Mouse (Mus musculus) neural tube, embryonic 11.5 days (tissue): ENCODE measurements at regions not wholly inside any gene's neighbourhood (a gene's known extent, or its start where the extent isn't known, plus 50 kb on each side); places are given as distances from the start of the nearest gene placed in this dataset.

Source experiments
- ATAC-seq: fragments of 200-750 bp; cut with Nextera tagmentation; 2 replicates; pipeline ENCODE4 v1.8.0; 2017; ENCODE audit warnings: moderate number of reproducible peaks, mild to moderate bottlenecking, moderate TSS enrichment, moderate library complexity; ENCODE audit not compliant: insufficient read depth, low FRiP score, low TSS enrichment
- DNase-seq: peaks from one replicate; pipeline ENCODE4 v3.0.0-alpha.2; 2015; ENCODE audit warnings: low spot score
- H3K27ac ChIP-seq: fragments of 300-500 bp; sonication (generic); 2 replicates; pipeline ENCODE4 v1.5.1; 2014; ENCODE audit warnings: low read depth, mild to moderate bottlenecking, low read length
- H3K27me3 ChIP-seq: fragments of 300-500 bp; sonication (generic); 2 replicates; pipeline ENCODE4 v1.6.1; 2014; ENCODE audit warnings: mild to moderate bottlenecking, low read length, mixed read lengths; ENCODE audit not compliant: control insufficient read depth, insufficient read depth
- H3K36me3 ChIP-seq: fragments of 300-500 bp; sonication (generic); 2 replicates; pipeline ENCODE4 v1.6.1; 2014; ENCODE audit warnings: mild to moderate bottlenecking, low read length, moderate library complexity, mixed read lengths; ENCODE audit not compliant: control insufficient read depth, insufficient read depth
- H3K4me1 ChIP-seq: fragments of 300-500 bp; sonication (generic); 2 replicates; pipeline ENCODE4 v1.6.1; 2014; ENCODE audit warnings: low read length, mixed read lengths; ENCODE audit not compliant: control insufficient read depth, insufficient read depth
- H3K4me2 ChIP-seq: fragments of 300-500 bp; sonication (generic); 2 replicates; pipeline ENCODE4 v1.6.1; 2014; ENCODE audit warnings: low read depth, mild to moderate bottlenecking, moderate library complexity
- H3K4me3 ChIP-seq: fragments of 300-500 bp; sonication (generic); 2 replicates; pipeline ENCODE4 v1.5.1; 2014; ENCODE audit warnings: low read depth, low read length
- H3K9ac ChIP-seq: fragments of 300-500 bp; sonication (generic); 2 replicates; pipeline ENCODE4 v1.6.1; 2014; ENCODE audit warnings: mild to moderate bottlenecking, low read length
- H3K9me3 ChIP-seq: fragments of 300-500 bp; sonication (generic); 2 replicates; pipeline ENCODE4 v1.6.1; 2016; ENCODE audit warnings: low read length; ENCODE audit not compliant: control insufficient read depth
- WGBS: fragments of 180-500 bp; shearing (Covaris S2); extraction: QIAGEN DNeasy Blood & Tissue Kit; methylation state at CpG from one replicate; pipeline ENCODE4 v1.1.7; 2014; 5-methylcytosine and 5-hydroxymethylcytosine counted together

- H3K9ac ChIP-seq, result no peak overlapping the region
- no peak overlapping the region for H3K27ac ChIP-seq
- H3K4me2 ChIP-seq, result no peak overlapping the region
- no peak overlapping the region for H3K4me3 ChIP-seq
- no peak for DNase-seq
- no peak for ATAC-seq
- 64% methylated on average over 1 of the region's 1 CpGs for WGBS
- H3K36me3 ChIP-seq, result no peaks in the 10 kb centered on the region
- no peaks in the 10 kb centered on the region for H3K4me1 ChIP-seq
- no peaks in the 10 kb centered on the region for H3K27me3 ChIP-seq
- no peaks in the 10 kb centered on the region for H3K9me3 ChIP-seq
These were observed 101.0 kb upstream of the Xpo1 start for GRCm38 (mm10) chr11:23154851-23155250.

GRCm38 (mm10) chr11:23168546-23169218 lies 87.2 kb upstream of the Xpo1 start:
- Histone ChIP-seq H3K36me3 (no peaks in the 10 kb centered on the region), H3K4me3 (no peak overlapping the region), H3K27me3 (no peaks in the 10 kb centered on the region), H3K27ac (no peak overlapping the region), H3K9ac (no peak overlapping the region), H3K4me1 (no peaks in the 10 kb centered on the region), H3K4me2 (no peak overlapping the region), H3K9me3 (no peaks in the 10 kb centered on the region)
- DNase-seq, result no peak
- WGBS, result 86% methylated on average over 12 of the region's 12 CpGs
- ATAC-seq, result no peak

- H3K9me3 ChIP-seq, result no peaks in the 10 kb centered on the region
- DNase-seq, result no peak
- no peak overlapping the region for H3K4me2 ChIP-seq
- H3K4me1 ChIP-seq, result no peaks in the 10 kb centered on the region
- no peaks in the 10 kb centered on the region for H3K36me3 ChIP-seq
- H3K27me3 ChIP-seq, result no peaks in the 10 kb centered on the region
- no peak overlapping the region for H3K27ac ChIP-seq
- no peak overlapping the region for H3K9ac ChIP-seq
- no peak overlapping the region for H3K4me3 ChIP-seq
- no peak for ATAC-seq
- WGBS, result 85% methylated on average over 3 of the region's 3 CpGs
These were observed 86.0 kb upstream of the Xpo1 start for GRCm38 (mm10) chr11:23169742-23170428.

- no peak overlapping the region for H3K4me2 ChIP-seq
- H3K9ac ChIP-seq, result no peak overlapping the region
- 72% methylated on average over 2 of the region's 2 CpGs for WGBS
- no peaks in the 10 kb centered on the region for H3K9me3 ChIP-seq
- H3K36me3 ChIP-seq, result no peaks in the 10 kb centered on the region
- no peak overlapping the region for H3K4me3 ChIP-seq
- no peaks in the 10 kb centered on the region for H3K4me1 ChIP-seq
- no peaks in the 10 kb centered on the region for H3K27me3 ChIP-seq
- DNase-seq (no peak), ATAC-seq (no peak)
- no peak overlapping the region for H3K27ac ChIP-seq
These were observed 85.0 kb upstream of the Xpo1 start for GRCm38 (mm10) chr11:23170813-23171212.

- no peak for DNase-seq
- no peak overlapping the region for H3K4me2 ChIP-seq
- H3K9me3 ChIP-seq, result no peaks in the 10 kb centered on the region
- H3K27ac ChIP-seq, result no peak overlapping the region
- no peak for ATAC-seq
- no peaks in the 10 kb centered on the region for H3K4me1 ChIP-seq
- no peak overlapping the region for H3K9ac ChIP-seq
- no peaks in the 10 kb centered on the region for H3K36me3 ChIP-seq
- H3K4me3 ChIP-seq, result no peak overlapping the region
- 94% methylated on average over 1 of the region's 1 CpGs for WGBS
- H3K27me3 ChIP-seq, result no peaks in the 10 kb centered on the region
These were observed 84.1 kb upstream of the Xpo1 start for GRCm38 (mm10) chr11:23171760-23172159.

- Histone ChIP-seq H3K4me2 (no peak overlapping the region), H3K4me1 (no peaks in the 10 kb centered on the region), H3K9me3 (0 out of 2 replicates have a peak, but pooled peaks cover 3% of the 10 kb centered on the region), H3K27ac (no peak overlapping the region), H3K9ac (no peak overlapping the region), H3K4me3 (no peak overlapping the region), H3K27me3 (no peaks in the 10 kb centered on the region), H3K36me3 (no peaks in the 10 kb centered on the region)
- DNase-seq (no peak), ATAC-seq (no peak)
- WGBS, result 87% methylated on average over 7 of the region's 7 CpGs
These were observed 74.2 kb upstream of the Xpo1 start for GRCm38 (mm10) chr11:23181647-23182046.

GRCm38 (mm10) chr11:23185211-23185610 lies 70.6 kb upstream of the Xpo1 start:
- WGBS, result 93% methylated on average over 2 of the region's 2 CpGs
- no peaks in the 10 kb centered on the region for H3K36me3 ChIP-seq
- no peaks in the 10 kb centered on the region for H3K27me3 ChIP-seq
- DNase-seq (no peak), ATAC-seq (no peak)
- H3K27ac ChIP-seq, result no peak overlapping the region
- no peak overlapping the region for H3K4me3 ChIP-seq
- H3K9ac ChIP-seq, result no peak overlapping the region
- H3K9me3 ChIP-seq, result 0 out of 2 replicates have a peak, but pooled peaks cover 3% of the 10 kb centered on the region
- no peaks in the 10 kb centered on the region for H3K4me1 ChIP-seq
- no peak overlapping the region for H3K4me2 ChIP-seq

GRCm38 (mm10) chr11:23201701-23202449 lies 54.0 kb upstream of the Xpo1 start:
- H3K4me2 ChIP-seq, result no peak overlapping the region
- ATAC-seq (no peak), DNase-seq (no peak)
- no peaks in the 10 kb centered on the region for H3K27me3 ChIP-seq
- no peak overlapping the region for H3K9ac ChIP-seq
- H3K9me3 ChIP-seq, result no peaks in the 10 kb centered on the region
- H3K4me3 ChIP-seq, result no peak overlapping the region
- WGBS, result 93% methylated on average over 9 of the region's 9 CpGs
- H3K27ac ChIP-seq, result no peak overlapping the region
- no peaks in the 10 kb centered on the region for H3K36me3 ChIP-seq
- no peaks in the 10 kb centered on the region for H3K4me1 ChIP-seq
